Mouse (Mus musculus) intestine, embryonic 16.5 days (tissue): ENCODE measurements around the gene Fgf5. TPM values are rescaled to one million over a fixed set of nuclear protein-coding genes. Genes with fewer than 3 reads are reported as not detected.
A peak's percentile ranks its signal among the peaks of the same experiment; 100 is the strongest.

Experiments used
- ATAC-seq: fragments of 200-750 bp; cut with Nextera tagmentation; 2 replicates; pipeline ENCODE4 v1.8.0; 2017; ENCODE audit warnings: moderate TSS enrichment, moderate library complexity
- H3K27ac ChIP-seq: fragments of 300-500 bp; sonication (generic); 2 replicates; pipeline ENCODE4 v1.5.1; 2014; ENCODE audit warnings: mild to moderate bottlenecking, low read length
- H3K27me3 ChIP-seq: fragments of 300-500 bp; sonication (generic); replicated peaks from 2 replicates; pipeline ENCODE4 v1.6.1; 2014; ENCODE audit warnings: low read length, control low read depth, mixed read lengths; ENCODE audit not compliant: control insufficient read depth, insufficient read depth
- H3K36me3 ChIP-seq: fragments of 300-500 bp; sonication (generic); 2 replicates; pipeline ENCODE4 v1.6.1; 2014; ENCODE audit warnings: low read length, control low read depth; ENCODE audit not compliant: control insufficient read depth, insufficient read depth
- H3K4me1 ChIP-seq: fragments of 300-500 bp; sonication (generic); 2 replicates; pipeline ENCODE4 v1.6.1; 2014; ENCODE audit warnings: low read length, control low read depth, mixed read lengths; ENCODE audit not compliant: control insufficient read depth, insufficient read depth
- H3K4me2 ChIP-seq: fragments of 300-500 bp; sonication (generic); 2 replicates; pipeline ENCODE4 v1.6.1; 2014; ENCODE audit warnings: low read depth, low read length, control low read depth
- H3K4me3 ChIP-seq: fragments of 300-500 bp; sonication (generic); 2 replicates; pipeline ENCODE4 v1.5.1; 2014; ENCODE audit warnings: mild to moderate bottlenecking, low read length
- H3K9ac ChIP-seq: fragments of 300-500 bp; sonication (generic); 2 replicates; pipeline ENCODE4 v1.6.1; 2014; ENCODE audit warnings: low read depth, low read length
- H3K9me3 ChIP-seq: fragments of 300-500 bp; sonication (generic); 2 replicates; pipeline ENCODE4 v1.6.1; 2016; ENCODE audit warnings: low read length, control low read depth; ENCODE audit not compliant: control insufficient read depth
- WGBS: fragments of 180-500 bp; shearing (Covaris S2); extraction: QIAGEN DNeasy Blood & Tissue Kit; methylation state at CpG from one replicate; pipeline ENCODE4 v1.1.7; 2014; 5-methylcytosine and 5-hydroxymethylcytosine counted together
- polyA plus RNA-seq: library from polyadenylated mRNA; unstranded; fragments of >200 nt; fragmentation: Nextera tagmentation; extraction: Ambion mirVana; gene quantifications from 2 replicates; pipeline ENCODE4 v1.2.1, GENCODE M21; 2015

Gene Fgf5
- polyA plus RNA-seq, result 0.51 and 0.65 TPM in 2 replicates

GRCm38 (mm10) chr5:98253838-98254821 is at the start of gene Fgf5:
TSS of gene Fgf5 (plus strand) at chr5:98254184.
- ATAC-seq, result peak; percentile 81
- H3K9ac ChIP-seq, result peak within 1 kb of the TSS; percentile 49
- no peak within 1 kb of the TSS for H3K27ac ChIP-seq
- peaks cover 8% of the 10 kb centered on the region; the same call in 1 of the 2 replicates for H3K4me1 ChIP-seq
- H3K4me3 ChIP-seq, result peak within 1 kb of the TSS; percentile 62
- H3K27me3 ChIP-seq, result peaks cover 36% of the 10 kb centered on the region
- H3K36me3 ChIP-seq, result no peaks in the 10 kb centered on the region
- under 1% methylated on average over 79 of the region's 80 CpGs for WGBS
- H3K9me3 ChIP-seq, result no peaks in the 10 kb centered on the region
- peak within 1 kb of the TSS; percentile 99 for H3K4me2 ChIP-seq

GRCm38 (mm10) chr5:98212501-98212900 is 41.5 kb upstream of the Fgf5 start:
- WGBS, result 71% methylated on average over 4 of the region's 4 CpGs
- Histone ChIP-seq H3K4me2 (no peak overlapping the region), H3K9ac (no peak overlapping the region), H3K4me3 (no peak overlapping the region), H3K4me1 (no peaks in the 10 kb centered on the region), H3K36me3 (no peaks in the 10 kb centered on the region), H3K27me3 (no peaks in the 10 kb centered on the region), H3K27ac (no peak overlapping the region), H3K9me3 (no peaks in the 10 kb centered on the region)
- no peak for ATAC-seq

- Histone ChIP-seq H3K27me3 (no peaks in the 10 kb centered on the region), H3K4me3 (no peak overlapping the region), H3K9ac (no peak overlapping the region), H3K4me1 (no peaks in the 10 kb centered on the region), H3K27ac (no peak overlapping the region), H3K4me2 (no peak overlapping the region), H3K9me3 (no peaks in the 10 kb centered on the region), H3K36me3 (no peaks in the 10 kb centered on the region)
- ATAC-seq, result no peak
- WGBS, result 69% methylated on average over 4 of the region's 4 CpGs
Observed at GRCm38 (mm10) chr5:98221956-98222355, 32.0 kb upstream of the Fgf5 start.

GRCm38 (mm10) chr5:98226710-98227109 is 27.3 kb upstream of the Fgf5 start:
- Histone ChIP-seq H3K36me3 (no peaks in the 10 kb centered on the region), H3K4me1 (no peaks in the 10 kb centered on the region), H3K4me2 (no peak overlapping the region), H3K27me3 (no peaks in the 10 kb centered on the region), H3K27ac (no peak overlapping the region), H3K9ac (no peak overlapping the region), H3K4me3 (no peak overlapping the region), H3K9me3 (no peaks in the 10 kb centered on the region)
- WGBS, result 86% methylated on average over 2 of the region's 2 CpGs
- no peak for ATAC-seq

- Histone ChIP-seq H3K4me2 (no peak overlapping the region), H3K9ac (no peak overlapping the region), H3K4me1 (no peaks in the 10 kb centered on the region), H3K27me3 (no peaks in the 10 kb centered on the region), H3K4me3 (no peak overlapping the region), H3K9me3 (no peaks in the 10 kb centered on the region), H3K36me3 (no peaks in the 10 kb centered on the region), H3K27ac (no peak overlapping the region)
- 80% methylated on average over 6 of the region's 6 CpGs for WGBS
- no peak for ATAC-seq
Observed at GRCm38 (mm10) chr5:98229456-98229855, 24.5 kb upstream of the Fgf5 start.

GRCm38 (mm10) chr5:98238466-98238865 is 15.5 kb upstream of the Fgf5 start:
- no peaks in the 10 kb centered on the region for H3K27me3 ChIP-seq
- ATAC-seq, result no peak
- H3K27ac ChIP-seq, result no peak overlapping the region
- no peaks in the 10 kb centered on the region for H3K4me1 ChIP-seq
- H3K9me3 ChIP-seq, result no peaks in the 10 kb centered on the region
- H3K36me3 ChIP-seq, result no peaks in the 10 kb centered on the region
- no peak overlapping the region for H3K4me2 ChIP-seq
- no peak overlapping the region for H3K4me3 ChIP-seq
- WGBS, result 77% methylated on average over 6 of the region's 6 CpGs
- H3K9ac ChIP-seq, result no peak overlapping the region

- Histone ChIP-seq H3K9ac (no peak overlapping the region), H3K27me3 (0 out of 2 replicates have a peak, but pooled peaks cover 2% of the 10 kb centered on the region), H3K9me3 (no peaks in the 10 kb centered on the region), H3K27ac (no peak overlapping the region), H3K4me2 (no peak overlapping the region), H3K36me3 (no peaks in the 10 kb centered on the region), H3K4me1 (no peaks in the 10 kb centered on the region), H3K4me3 (no peak overlapping the region)
- ATAC-seq, result no peak
- 94% methylated on average over 12 of the region's 12 CpGs for WGBS
Observed at GRCm38 (mm10) chr5:98241322-98241829, 12.6 kb upstream of the Fgf5 start.

- no peak overlapping the region for H3K9ac ChIP-seq
- no peaks in the 10 kb centered on the region for H3K9me3 ChIP-seq
- no peaks in the 10 kb centered on the region for H3K36me3 ChIP-seq
- 58% methylated on average over 8 of the region's 8 CpGs for WGBS
- 0 out of 2 replicates have a peak, but pooled peaks cover 2% of the 10 kb centered on the region for H3K27me3 ChIP-seq
- no peak overlapping the region for H3K4me2 ChIP-seq
- no peaks in the 10 kb centered on the region for H3K4me1 ChIP-seq
- H3K27ac ChIP-seq, result no peak overlapping the region
- no peak overlapping the region for H3K4me3 ChIP-seq
- ATAC-seq, result no peak
Observed at GRCm38 (mm10) chr5:98245303-98245702, 8.7 kb upstream of the Fgf5 start.

- no peak overlapping the region for H3K27ac ChIP-seq
- H3K27me3 ChIP-seq, result 0 out of 2 replicates have a peak, but pooled peaks cover 2% of the 10 kb centered on the region
- no peak for ATAC-seq
- no peaks in the 10 kb centered on the region for H3K36me3 ChIP-seq
- no peak overlapping the region for H3K4me2 ChIP-seq
- H3K9ac ChIP-seq, result no peak overlapping the region
- WGBS, result 60% methylated on average over 4 of the region's 4 CpGs
- H3K9me3 ChIP-seq, result no peaks in the 10 kb centered on the region
- H3K4me3 ChIP-seq, result no peak overlapping the region
- no peaks in the 10 kb centered on the region for H3K4me1 ChIP-seq
Observed at GRCm38 (mm10) chr5:98245976-98246375, 8.0 kb upstream of the Fgf5 start.
